Mouse (Mus musculus) layer of hippocampus, postnatal 25 days (tissue): ENCODE measurements around the gene Slc38a9. TPM values are rescaled to one million over a fixed set of nuclear protein-coding genes. Genes with fewer than 3 reads are reported as not detected.

Source experiments
- DNase-seq, 2 experiments: peaks; one replicate each; pipeline ENCODE4 v3.0.0; 2022; ENCODE audit warnings: mixed read lengths in 2 of 2, low spot score in 1 of 2; ENCODE audit errors: extremely low spot score in 1 of 2
- total RNA-seq, 2 experiments: library from RNA; stranded (reverse); gene quantifications; 2 replicates each; pipeline ENCODE4 v1.2.3; 2021

The Slc38a9 gene
- total RNA-seq, 2 experiments from 2014 or later = 20.0 to 28.0 TPM

GRCm38 (mm10) chr13:112763531-112764091, 103.1 kb downstream of the Slc38a9 start:
- DNase-seq = no peak

- no peak for DNase-seq
These were observed 104.0 kb downstream of the Slc38a9 start for GRCm38 (mm10) chr13:112764556-112764955.

- DNase-seq = no peak
These were observed 105.1 kb downstream of the Slc38a9 start for GRCm38 (mm10) chr13:112765654-112766053.

DNA sequence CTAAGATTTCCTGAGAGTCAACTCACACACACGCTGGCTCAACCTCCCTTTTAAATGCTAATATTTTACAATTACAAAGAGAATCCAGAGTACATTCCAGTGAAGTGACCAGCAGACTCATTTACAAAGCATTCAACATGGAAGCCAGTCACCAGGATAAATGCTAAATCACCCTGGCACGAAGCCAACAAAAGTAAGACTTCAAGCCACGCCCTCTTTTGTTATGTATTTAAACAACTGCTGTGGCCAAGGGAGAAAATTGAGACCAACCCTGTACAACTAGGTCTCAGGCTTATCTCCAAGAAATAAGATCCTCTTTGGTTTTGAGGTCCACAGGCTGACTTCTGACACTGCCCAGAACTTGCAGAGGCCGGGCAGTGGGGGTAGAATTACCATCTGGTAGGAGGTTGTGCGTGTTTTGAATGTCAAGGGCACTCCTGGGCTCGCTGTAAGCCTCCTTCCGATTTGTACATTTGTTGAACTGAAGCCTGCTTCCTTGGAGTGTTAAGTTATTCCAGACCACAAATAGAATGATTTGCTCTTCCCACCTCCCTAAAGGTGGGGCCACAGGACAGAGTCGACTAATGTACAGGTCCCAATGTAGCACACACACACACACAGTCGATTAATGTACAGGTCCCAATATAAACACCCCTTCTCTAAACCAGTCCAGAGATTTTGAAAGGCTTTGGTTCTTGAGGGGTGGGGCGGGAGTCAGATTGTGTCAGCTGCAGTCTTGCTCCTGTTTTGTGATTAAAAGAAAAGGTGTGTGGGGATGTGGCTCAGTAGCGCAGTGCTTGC, 110.2 kb downstream of the Slc38a9 start:
- no peak for DNase-seq

DNA sequence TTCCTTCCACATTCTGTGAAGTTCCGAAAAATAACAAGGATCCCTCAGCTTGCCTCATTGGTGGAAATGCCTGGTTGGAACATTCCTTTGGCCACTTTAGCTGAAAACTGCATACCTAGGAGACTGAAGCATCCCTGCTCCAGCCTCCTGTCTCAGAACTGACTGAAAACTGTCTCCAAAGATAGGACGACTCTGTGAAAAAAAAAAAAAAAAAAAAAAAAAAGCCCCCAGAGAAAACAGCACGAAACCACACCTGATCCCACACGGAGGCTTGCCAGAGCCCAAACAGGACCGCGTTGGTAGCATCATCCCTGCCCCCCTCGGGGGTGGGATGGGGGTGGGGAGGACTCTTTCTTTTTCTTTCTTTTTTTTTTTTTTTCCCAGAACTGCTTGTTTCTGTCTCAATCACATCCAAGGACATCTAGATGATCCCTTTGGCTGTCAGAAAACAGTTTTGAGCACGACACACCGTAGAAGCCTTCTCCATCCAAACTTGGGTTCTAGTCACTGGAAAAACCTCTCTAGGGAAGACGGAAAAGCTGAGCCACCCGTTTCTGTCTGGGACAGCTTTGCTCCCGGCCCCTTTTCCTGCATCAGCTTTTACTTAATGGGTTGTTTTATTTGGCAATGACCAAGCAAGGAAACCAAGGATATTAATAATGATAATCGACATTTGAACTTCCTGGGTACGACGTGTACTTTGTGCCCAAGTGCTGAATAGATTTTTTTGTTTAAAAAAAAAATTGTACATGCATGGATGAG, 111.1 kb downstream of the Slc38a9 start:
- no peak for DNase-seq

- DNase-seq = no peak
These were observed 111.7 kb downstream of the Slc38a9 start for GRCm38 (mm10) chr13:112772252-112772651.

GRCm38 (mm10) chr13:112772861-112773260, 112.3 kb downstream of the Slc38a9 start:
- no peak for DNase-seq

GRCm38 (mm10) chr13:112773991-112774675, 113.6 kb downstream of the Slc38a9 start:
- DNase-seq = no peak

- no peak for DNase-seq
These were observed 115.3 kb downstream of the Slc38a9 start for GRCm38 (mm10) chr13:112775856-112776255.

DNA sequence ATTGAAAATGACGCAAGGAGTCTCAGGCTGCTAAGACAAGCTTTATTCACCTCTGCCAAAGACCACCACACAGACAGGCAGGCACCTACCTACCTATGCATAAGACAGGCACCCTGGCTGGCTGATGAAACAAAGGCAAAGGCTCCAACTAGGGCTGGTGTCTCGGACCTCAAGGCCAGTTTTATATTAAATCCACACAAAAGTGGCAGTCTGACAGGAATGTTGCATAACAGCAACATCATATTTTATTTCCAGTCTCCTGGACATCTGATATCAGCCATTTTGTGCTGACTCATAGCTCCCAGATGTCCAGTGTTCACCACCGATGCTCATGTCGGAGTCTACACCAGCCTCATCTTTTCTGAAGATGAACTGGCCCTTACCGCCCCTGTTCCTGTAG, 117.9 kb downstream of the Slc38a9 start:
- DNase-seq = no peak

DNA sequence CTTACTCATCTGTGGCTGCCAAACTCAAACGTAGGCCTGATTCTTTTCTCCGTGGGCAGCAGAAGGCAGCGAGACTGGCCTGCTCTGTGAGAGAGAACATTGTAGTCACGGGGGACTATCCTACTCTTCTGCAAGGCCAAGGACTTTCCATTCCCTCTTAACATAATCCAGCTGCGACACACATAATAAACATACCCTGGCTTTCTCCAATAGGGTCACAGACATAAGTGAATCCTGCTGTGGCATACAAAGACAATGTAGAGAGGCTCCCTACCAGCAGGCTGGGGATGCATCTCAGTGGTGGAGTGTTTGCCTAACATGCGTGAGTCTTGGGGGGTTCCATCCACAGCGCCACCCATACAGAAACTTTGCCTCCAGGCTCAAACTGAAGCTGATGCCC, 124.8 kb downstream of the Slc38a9 start:
- DNase-seq = no peak

GRCm38 (mm10) chr13:112786142-112786541, 125.6 kb downstream of the Slc38a9 start:
- DNase-seq = no peak

DNA sequence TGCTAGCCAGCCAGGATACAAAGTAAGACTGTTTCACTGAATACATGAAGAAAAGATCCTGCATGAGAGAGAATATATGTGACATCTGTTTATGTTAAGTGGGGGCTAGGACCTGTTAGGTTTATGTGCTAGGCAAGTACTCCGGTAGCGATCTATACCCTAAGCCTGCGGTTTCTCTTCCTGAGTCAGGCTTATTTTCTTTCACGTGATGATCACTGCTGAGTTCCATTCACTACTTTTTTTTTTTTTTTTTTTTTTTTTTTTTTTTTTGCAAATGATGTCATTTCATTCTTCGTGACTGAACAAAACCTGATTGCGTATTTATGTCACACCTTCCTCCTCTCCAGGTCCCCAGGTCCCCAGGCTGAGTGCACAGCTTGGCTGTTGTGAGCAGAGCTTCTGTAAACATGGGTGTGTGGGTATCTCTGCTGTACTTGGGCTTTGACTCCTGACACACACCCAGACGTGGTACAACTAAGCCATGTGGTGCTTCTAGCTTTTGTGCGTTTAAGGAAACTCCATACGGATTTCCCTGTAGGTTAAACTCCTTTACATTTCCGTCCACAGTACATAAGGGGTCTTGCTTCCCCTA, 126.5 kb downstream of the Slc38a9 start:
- no peak for DNase-seq

Other genes with a start within 250 kb of the Slc38a9 start
- gene Il6st, start 196.7 kb upstream of the Slc38a9 start, total RNA-seq = 10 to 100 TPM; 74.7 to 86.3 TPM
- under 1 TPM; 0.19 to 0.44 TPM for gene Il31ra, start 66.4 kb upstream of the Slc38a9 start, total RNA-seq
- gene Ddx4, start 8.3 kb upstream of the Slc38a9 start, total RNA-seq = 1 to 10 TPM; 1.4 to 1.5 TPM
- 10 to 100 TPM; 30.9 to 33.1 TPM for gene Plpp1, start 140.0 kb downstream of the Slc38a9 start, total RNA-seq